Mouse (Mus musculus): ENCODE data around the gene Fam107a.

- TF ChIP-seq MYOG (IDR thresholded peaks at IDR 0.05; ENCODE audit: control insufficient read depth in 1 of 3, insufficient read depth in 1 of 3, insufficient read length in 2 of 3, low read depth in 2 of 3) (no peak), E2F4 (IDR thresholded peaks at IDR 0.05; ENCODE audit: insufficient read depth) (no peak), USF1 (IDR thresholded peaks at IDR 0.05; ENCODE audit: low read depth) (no peak), POLR2A (IDR thresholded peaks at IDR 0.05; ENCODE audit: insufficient read length, low read depth) (no peak), MYOD1 (IDR thresholded peaks at IDR 0.05; ENCODE audit: control insufficient read depth in 1 of 3, insufficient read length in 2 of 3, low read depth in 2 of 3) (no peak), POLR2AphosphoS2 (IDR thresholded peaks at IDR 0.05; ENCODE audit: insufficient read length, low read depth) (no peak), TCF12 (IDR thresholded peaks at IDR 0.05; ENCODE audit: insufficient read depth, poor library complexity, severe bottlenecking) (no peak), MAX (IDR thresholded peaks at IDR 0.05; ENCODE audit: low read depth) (no peak), TCF3 (IDR thresholded peaks at IDR 0.05; ENCODE audit: insufficient read length, low read depth) (no peak), CEBPB (IDR thresholded peaks at IDR 0.05; ENCODE audit: insufficient read depth, poor library complexity, severe bottlenecking) (no peak)
These were observed 13.6 kb upstream of the Fam107a start for GRCm38 (mm10) chr14:8331307-8331905.

All from myocyte (in vitro differentiated cells).